Mouse (Mus musculus) gonadal fat pad, adult 2 months (tissue): ENCODE measurements around the gene Bcl2a1d. TPM values are rescaled to one million over a fixed set of nuclear protein-coding genes. Genes with fewer than 3 reads are reported as not detected.
"Not testable (repeated sequence)": the region's sequence is repeated elsewhere in the genome, so short reads cannot be mapped to it uniquely, and the experiment has no call there.

Experiments used
- DNase-seq: peaks from one replicate; pipeline ENCODE4 v3.0.0-alpha.2; 2012; ENCODE audit warnings: low read depth
- polyA plus RNA-seq: library from polyadenylated mRNA; depleted of rRNA; stranded (reverse); fragments of >200 nt; gene quantifications from 2 replicates; pipeline ENCODE4 v1.2.3, GENCODE M21; 2012; rRNA removed

Gene Bcl2a1d
- polyA plus RNA-seq, 1 experiment: 6.6 TPM

GRCm38 (mm10) chr9:88698746-88699145, 33.0 kb downstream of the Bcl2a1d start:
- DNase-seq: not testable (repeated sequence)

GRCm38 (mm10) chr9:88691307-88691706, 40.4 kb downstream of the Bcl2a1d start:
- DNase-seq: not testable (repeated sequence)

GRCm38 (mm10) chr9:88689451-88689850, 42.3 kb downstream of the Bcl2a1d start:
- not testable (repeated sequence) for DNase-seq

GRCm38 (mm10) chr9:88686719-88687118, 45.0 kb downstream of the Bcl2a1d start:
- not testable (repeated sequence) for DNase-seq

Other genes with a start within 250 kb of the Bcl2a1d start
- 4.0 and 9.3 TPM in 2 replicates for gene Syncrip, start 249.3 kb downstream of the Bcl2a1d start, polyA plus RNA-seq
- 4.6 and 7.0 TPM in 2 replicates for gene Zfp949, start 183.9 kb downstream of the Bcl2a1d start, polyA plus RNA-seq
- gene Trim43a, start 151.0 kb downstream of the Bcl2a1d start, polyA plus RNA-seq: not detected in 2 replicates
- 24.4 and 26.3 TPM in 2 replicates for gene Mthfsl, start 11.6 kb downstream of the Bcl2a1d start, polyA plus RNA-seq
- not detected in 2 replicates for gene Trim43c, start 107.2 kb upstream of the Bcl2a1d start, polyA plus RNA-seq
- 0.77 and 1.1 TPM in 2 replicates for gene Bcl2a1a, start 225.0 kb upstream of the Bcl2a1d start, polyA plus RNA-seq